Mouse (Mus musculus) liver, embryonic 12.5 days (tissue): ENCODE measurements around the gene Zbtb38. TPM values are rescaled to one million over a fixed set of nuclear protein-coding genes. Genes with fewer than 3 reads are reported as not detected.

Experiments used
- ATAC-seq: fragments of 200-750 bp; cut with Nextera tagmentation; 2 replicates; pipeline ENCODE4 v1.8.0; 2017; ENCODE audit warnings: moderate number of reproducible peaks, mild to moderate bottlenecking, moderate library complexity
- H3K27ac ChIP-seq: fragments of 300-500 bp; sonication (generic); 2 replicates; pipeline ENCODE4 v1.5.1; 2016; ENCODE audit warnings: mild to moderate bottlenecking
- H3K27me3 ChIP-seq: fragments of 300-500 bp; sonication (generic); replicated peaks from 2 replicates; pipeline ENCODE4 v1.6.1; 2016; ENCODE audit warnings: mild to moderate bottlenecking, moderate library complexity
- H3K36me3 ChIP-seq: fragments of 300-500 bp; sonication (generic); 2 replicates; pipeline ENCODE4 v1.6.1; 2016; ENCODE audit warnings: mild to moderate bottlenecking, moderate library complexity
- H3K4me1 ChIP-seq: fragments of 300-500 bp; sonication (generic); 2 replicates; pipeline ENCODE4 v1.6.1; 2016
- H3K4me2 ChIP-seq: fragments of 300-500 bp; sonication (generic); 2 replicates; pipeline ENCODE4 v1.6.1; 2016; ENCODE audit warnings: mild to moderate bottlenecking, moderate library complexity
- H3K4me3 ChIP-seq: fragments of 300-500 bp; sonication (generic); 2 replicates; pipeline ENCODE4 v1.5.1; 2016; ENCODE audit warnings: mild to moderate bottlenecking, moderate library complexity
- H3K9ac ChIP-seq: fragments of 300-500 bp; sonication (generic); 2 replicates; pipeline ENCODE4 v1.6.1; 2016; ENCODE audit warnings: mild to moderate bottlenecking, moderate library complexity
- H3K9me3 ChIP-seq: fragments of 300-500 bp; sonication (generic); replicated peaks from 2 replicates; pipeline ENCODE4 v1.6.1; 2016; ENCODE audit warnings: mild to moderate bottlenecking, moderate library complexity
- WGBS: fragments of 180-500 bp; shearing (Covaris S2); methylation state at CpG from one replicate; pipeline ENCODE4 v1.1.7; 2016; ENCODE audit not compliant: insufficient replicate concordance; 5-methylcytosine and 5-hydroxymethylcytosine counted together
- polyA plus RNA-seq: library from polyadenylated mRNA; unstranded; fragments of >200 nt; fragmentation: Nextera tagmentation; extraction: Ambion mirVana; gene quantifications from 2 replicates; pipeline ENCODE4 v1.2.1, GENCODE M21; 2016

Gene Zbtb38
- polyA plus RNA-seq, 1 experiment from 2014 or later, result 7.0 TPM

- no peaks in the 10 kb centered on the region for H3K27me3 ChIP-seq
- H3K4me1 ChIP-seq, result peaks cover 13% of the 10 kb centered on the region; the same call in 1 of the 2 replicates
- H3K36me3 ChIP-seq, result no peaks in the 10 kb centered on the region
- no peak for ATAC-seq
- H3K9ac ChIP-seq, result no peak overlapping the region
- no peak overlapping the region for H3K4me2 ChIP-seq
- no peak overlapping the region for H3K27ac ChIP-seq
- no peaks in the 10 kb centered on the region for H3K9me3 ChIP-seq
- H3K4me3 ChIP-seq, result no peak overlapping the region
- 56% methylated on average over 5 of the region's 5 CpGs for WGBS
Observed at GRCm38 (mm10) chr9:96783258-96783657, 30.6 kb upstream of the Zbtb38 start.

DNA sequence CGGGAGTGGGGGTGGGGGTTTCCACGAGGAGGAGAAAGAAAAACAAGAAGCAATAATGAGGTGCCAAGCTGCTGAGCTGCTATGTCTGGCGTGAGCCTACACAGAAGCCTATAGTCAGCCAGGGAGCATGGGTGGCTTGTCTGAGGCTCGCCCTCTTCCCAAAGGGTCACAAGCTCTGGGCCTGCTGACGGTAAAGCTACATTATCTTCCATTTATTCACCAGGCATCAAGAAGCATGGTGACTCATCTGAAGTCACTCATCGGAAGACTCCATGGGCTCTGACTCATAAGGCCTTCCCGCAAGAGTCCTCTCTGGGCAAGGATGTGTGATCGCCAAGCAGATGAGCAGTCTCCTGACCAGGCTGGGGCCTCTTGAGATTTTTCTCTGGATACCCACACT lies 29.4 kb upstream of the Zbtb38 start:
- H3K27me3 ChIP-seq, result no peaks in the 10 kb centered on the region
- H3K9me3 ChIP-seq, result no peaks in the 10 kb centered on the region
- ATAC-seq, result no peak
- no peak overlapping the region for H3K4me3 ChIP-seq
- H3K27ac ChIP-seq, result no peak overlapping the region
- H3K9ac ChIP-seq, result no peak overlapping the region
- no peak overlapping the region for H3K4me2 ChIP-seq
- peaks cover 13% of the 10 kb centered on the region; the same call in 1 of the 2 replicates for H3K4me1 ChIP-seq
- 69% methylated on average over 8 of the region's 8 CpGs for WGBS
- H3K36me3 ChIP-seq, result no peaks in the 10 kb centered on the region

GRCm38 (mm10) chr9:96773146-96773545 lies 20.5 kb upstream of the Zbtb38 start:
- H3K4me2 ChIP-seq, result no peak overlapping the region
- no peaks in the 10 kb centered on the region for H3K27me3 ChIP-seq
- peaks cover 11% of the 10 kb centered on the region for H3K4me1 ChIP-seq
- WGBS, result 29% methylated on average over 6 of the region's 6 CpGs
- no peak for ATAC-seq
- H3K9ac ChIP-seq, result no peak overlapping the region
- H3K36me3 ChIP-seq, result no peaks in the 10 kb centered on the region
- no peak overlapping the region for H3K27ac ChIP-seq
- H3K4me3 ChIP-seq, result no peak overlapping the region
- no peaks in the 10 kb centered on the region for H3K9me3 ChIP-seq

DNA sequence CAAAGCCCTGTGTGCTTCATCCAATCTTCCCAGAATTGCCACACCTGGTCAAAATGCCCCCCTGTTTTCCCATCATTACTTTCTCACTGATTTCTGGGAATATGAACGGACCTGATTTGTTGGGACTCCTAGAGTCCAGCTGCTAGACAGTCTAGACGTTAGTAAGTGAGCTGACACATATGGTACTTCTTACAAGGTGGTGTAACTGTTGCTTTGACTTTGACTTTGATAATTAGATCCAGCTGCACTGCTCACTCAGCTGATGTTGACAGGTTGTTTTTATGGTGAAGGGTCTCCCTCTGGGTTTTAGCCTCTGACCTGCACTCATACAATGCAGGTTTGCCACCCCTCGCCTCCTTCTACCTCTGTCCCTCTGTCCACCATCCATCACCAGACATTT lies 17.8 kb upstream of the Zbtb38 start:
- H3K36me3 ChIP-seq, result no peaks in the 10 kb centered on the region
- peaks cover 22% of the 10 kb centered on the region for H3K4me1 ChIP-seq
- H3K27me3 ChIP-seq, result no peaks in the 10 kb centered on the region
- no peak overlapping the region for H3K27ac ChIP-seq
- H3K9me3 ChIP-seq, result no peaks in the 10 kb centered on the region
- no peak overlapping the region for H3K4me2 ChIP-seq
- H3K9ac ChIP-seq, result no peak overlapping the region
- H3K4me3 ChIP-seq, result no peak overlapping the region
- ATAC-seq, result no peak
- 61% methylated on average over 3 of the region's 3 CpGs for WGBS

- no peak overlapping the region for H3K9ac ChIP-seq
- no peak overlapping the region for H3K4me2 ChIP-seq
- 41% methylated on average over 9 of the region's 9 CpGs for WGBS
- no peaks in the 10 kb centered on the region for H3K36me3 ChIP-seq
- no peak for ATAC-seq
- H3K9me3 ChIP-seq, result no peaks in the 10 kb centered on the region
- H3K27ac ChIP-seq, result no peak overlapping the region
- H3K4me3 ChIP-seq, result no peak overlapping the region
- H3K4me1 ChIP-seq, result peaks cover 29% of the 10 kb centered on the region
- H3K27me3 ChIP-seq, result no peaks in the 10 kb centered on the region
Observed at GRCm38 (mm10) chr9:96769651-96770050, 17.0 kb upstream of the Zbtb38 start.

- peaks cover 35% of the 10 kb centered on the region for H3K4me1 ChIP-seq
- H3K27me3 ChIP-seq, result no peaks in the 10 kb centered on the region
- no peak overlapping the region for H3K9ac ChIP-seq
- no peaks in the 10 kb centered on the region for H3K36me3 ChIP-seq
- no peaks in the 10 kb centered on the region for H3K9me3 ChIP-seq
- H3K27ac ChIP-seq, result no peak overlapping the region
- H3K4me3 ChIP-seq, result no peak overlapping the region
- H3K4me2 ChIP-seq, result no peak overlapping the region
- no peak for ATAC-seq
Observed at GRCm38 (mm10) chr9:96767874-96768273, 15.2 kb upstream of the Zbtb38 start.

DNA sequence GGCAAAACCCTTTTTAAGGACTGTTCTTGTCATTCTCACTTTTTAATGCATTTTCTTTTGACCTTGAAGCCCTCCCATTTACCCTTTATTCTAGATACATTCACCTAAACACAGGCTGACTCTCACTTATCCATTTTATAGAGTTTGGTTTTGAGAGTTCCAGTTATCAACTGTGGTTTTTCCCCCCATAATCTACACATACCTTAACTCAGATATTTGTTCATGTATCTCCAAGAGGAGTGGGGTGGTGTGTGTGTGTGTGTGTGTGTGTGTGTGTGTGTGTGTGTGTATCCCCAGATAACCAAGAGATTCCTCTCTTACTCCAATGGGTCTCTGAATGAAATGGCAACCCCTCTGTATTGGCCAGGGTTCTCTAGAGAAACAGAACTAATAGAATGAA lies 13.4 kb upstream of the Zbtb38 start:
- H3K4me1 ChIP-seq, result peaks cover 35% of the 10 kb centered on the region
- peak overlapping the region; percentile 39 for H3K4me3 ChIP-seq
- H3K4me2 ChIP-seq, result peak overlapping the region; percentile 63
- peak; percentile 35; the same call in 1 of the 2 replicates for ATAC-seq
- peak overlapping the region; percentile 73 for H3K27ac ChIP-seq
- H3K27me3 ChIP-seq, result no peaks in the 10 kb centered on the region
- H3K9me3 ChIP-seq, result no peaks in the 10 kb centered on the region
- no peaks in the 10 kb centered on the region for H3K36me3 ChIP-seq
- H3K9ac ChIP-seq, result peak overlapping the region; percentile 48; the same call in 1 of the 2 replicates

- H3K27ac ChIP-seq, result peak overlapping the region; percentile 73
- H3K4me1 ChIP-seq, result peaks cover 35% of the 10 kb centered on the region
- peak overlapping the region; percentile 48; the same call in 1 of the 2 replicates for H3K9ac ChIP-seq
- peak; percentile 98 for ATAC-seq
- no peaks in the 10 kb centered on the region for H3K36me3 ChIP-seq
- no peaks in the 10 kb centered on the region for H3K27me3 ChIP-seq
- H3K9me3 ChIP-seq, result no peaks in the 10 kb centered on the region
- 13% methylated on average over 5 of the region's 5 CpGs for WGBS
- H3K4me3 ChIP-seq, result peak overlapping the region; percentile 39
- peak overlapping the region; percentile 63 for H3K4me2 ChIP-seq
Observed at GRCm38 (mm10) chr9:96765410-96765809, 12.8 kb upstream of the Zbtb38 start.

- Histone ChIP-seq H3K4me1 (peaks cover 29% of the 10 kb centered on the region), H3K4me2 (no peak overlapping the region), H3K27me3 (no peaks in the 10 kb centered on the region), H3K9ac (no peak overlapping the region), H3K27ac (no peak overlapping the region), H3K4me3 (no peak overlapping the region), H3K9me3 (no peaks in the 10 kb centered on the region), H3K36me3 (no peaks in the 10 kb centered on the region)
- no peak for ATAC-seq
- WGBS, result 55% methylated on average over 9 of the region's 9 CpGs
Observed at GRCm38 (mm10) chr9:96763847-96764631, 11.4 kb upstream of the Zbtb38 start.

GRCm38 (mm10) chr9:96763025-96763424 lies 10.4 kb upstream of the Zbtb38 start:
- no peaks in the 10 kb centered on the region for H3K9me3 ChIP-seq
- no peak overlapping the region for H3K4me2 ChIP-seq
- peaks cover 34% of the 10 kb centered on the region for H3K4me1 ChIP-seq
- no peak overlapping the region for H3K27ac ChIP-seq
- H3K36me3 ChIP-seq, result no peaks in the 10 kb centered on the region
- no peak overlapping the region for H3K9ac ChIP-seq
- H3K27me3 ChIP-seq, result no peaks in the 10 kb centered on the region
- no peak overlapping the region for H3K4me3 ChIP-seq
- 68% methylated on average over 3 of the region's 3 CpGs for WGBS
- ATAC-seq, result no peak

- 9% methylated on average over 22 of the region's 22 CpGs for WGBS
- H3K4me1 ChIP-seq, result peaks cover 10% of the 10 kb centered on the region
- peak overlapping the region; percentile 68 for H3K4me2 ChIP-seq
- no peaks in the 10 kb centered on the region for H3K9me3 ChIP-seq
- no peaks in the 10 kb centered on the region for H3K27me3 ChIP-seq
- H3K9ac ChIP-seq, result no peak overlapping the region; the same call in 1 of the 2 replicates
- peak overlapping the region; percentile 44 for H3K4me3 ChIP-seq
- no peaks in the 10 kb centered on the region for H3K36me3 ChIP-seq
- ATAC-seq, result peak; percentile 85
- H3K27ac ChIP-seq, result no peak overlapping the region
Observed at GRCm38 (mm10) chr9:96758749-96759597, 6.3 kb upstream of the Zbtb38 start.
